Mouse (Mus musculus): ENCODE data around the gene Rab31. TPM values are rescaled to one million over a fixed set of nuclear protein-coding genes. Genes with fewer than 3 reads are reported as not detected.

Rab31 gene
- polyA plus RNA-seq, 2 experiments, result 2.7 to 5.0 TPM

- Histone ChIP-seq H3K4me1 (replicated peaks; ENCODE audit: control insufficient read depth in 2 of 2, insufficient read depth in 2 of 2, low read length in 1 of 2) (peaks cover 50 to 61% of the 10 kb centered on the region in 2 experiments), H3K9ac (replicated peaks) (no peak overlapping the region), H3K4me3 (ENCODE audit: insufficient read depth in 1 of 2, low read depth in 2 of 2, low read length in 2 of 2) (no peak overlapping the region), H3K27me3 (ENCODE audit: control insufficient read depth, insufficient read depth, low read length) (no peaks in the 10 kb centered on the region), H3K36me3 (replicated peaks; ENCODE audit: control insufficient read depth, insufficient read depth, low read depth) (no peaks in the 10 kb centered on the region; the same call in 1 of the 2 replicates), H3K27ac (no peak overlapping the region), H3K4me2 (ENCODE audit: low read depth) (no peak overlapping the region), H3K9me3 (ENCODE audit: control insufficient read depth, low read length) (no peaks in the 10 kb centered on the region)
- ATAC-seq (ENCODE audit: insufficient read depth), result no peak
- TF ChIP-seq CTCF (IDR thresholded peaks at IDR 0.05; ENCODE audit: low read depth) (no peak), EP300 (IDR thresholded peaks at IDR 0.05; ENCODE audit: low read depth) (no peak)
- no peak for DNase-seq (ENCODE audit: low read depth in 3 of 3, low spot score in 3 of 3)
Measured at GRCm38 (mm10) chr17:65604892-65605291, 167.7 kb downstream of the Rab31 start.

GRCm38 (mm10) chr17:65604315-65604714 lies 168.2 kb downstream of the Rab31 start:
- Histone ChIP-seq H3K27ac (peak overlapping the region; percentile 15), H3K9me3 (ENCODE audit: control insufficient read depth, low read length) (no peaks in the 10 kb centered on the region), H3K4me3 (ENCODE audit: insufficient read depth in 1 of 2, low read depth in 2 of 2, low read length in 2 of 2) (no peak overlapping the region), H3K4me2 (ENCODE audit: low read depth) (no peak overlapping the region), H3K27me3 (ENCODE audit: control insufficient read depth, insufficient read depth, low read length) (no peaks in the 10 kb centered on the region), H3K9ac (replicated peaks) (no peak overlapping the region), H3K4me1 (replicated peaks; ENCODE audit: control insufficient read depth in 2 of 2, insufficient read depth in 2 of 2, low read length in 1 of 2) (peaks cover 46 to 57% of the 10 kb centered on the region in 2 experiments), H3K36me3 (replicated peaks; ENCODE audit: control insufficient read depth, insufficient read depth, low read depth) (no peaks in the 10 kb centered on the region)
- DNase-seq (ENCODE audit: low read depth in 3 of 3, low spot score in 3 of 3) (no peak), ATAC-seq (ENCODE audit: insufficient read depth) (no peak)
- TF ChIP-seq CTCF (IDR thresholded peaks at IDR 0.05; ENCODE audit: low read depth) (no peak), EP300 (IDR thresholded peaks at IDR 0.05; ENCODE audit: low read depth) (no peak)

Other genes with a start within 250 kb of the Rab31 start
- gene Tmem232, start 232.0 kb downstream of the Rab31 start, polyA plus RNA-seq (2012; rRNA removed), result not detected in 2 replicates
- not detected in 2 replicates for gene Tmem232, start 232.0 kb downstream of the Rab31 start, polyA plus RNA-seq (2014; fragmentation: Nextera tagmentation; extraction: Ambion mirVana)
- gene Vapa, start 159.2 kb downstream of the Rab31 start, polyA plus RNA-seq (2012; rRNA removed), result 9.0 and 17.1 TPM in 2 replicates
- gene Vapa, start 159.2 kb downstream of the Rab31 start, polyA plus RNA-seq (2014; fragmentation: Nextera tagmentation; extraction: Ambion mirVana), result 60.6 and 62.9 TPM in 2 replicates
- gene Txndc2, start 130.6 kb downstream of the Rab31 start, polyA plus RNA-seq (2012; rRNA removed), result not detected in 2 replicates
- gene Txndc2, start 130.6 kb downstream of the Rab31 start, polyA plus RNA-seq (2014; fragmentation: Nextera tagmentation; extraction: Ambion mirVana), result not detected in 2 replicates
- 8.7 and 11.1 TPM in 2 replicates for gene Ppp4r1, start 9.8 kb upstream of the Rab31 start, polyA plus RNA-seq (2012; rRNA removed)
- 6.7 and 8.0 TPM in 2 replicates for gene Ppp4r1, start 9.8 kb upstream of the Rab31 start, polyA plus RNA-seq (2014; fragmentation: Nextera tagmentation; extraction: Ambion mirVana)
- gene Ralbp1, start 113.0 kb upstream of the Rab31 start, polyA plus RNA-seq (2012; rRNA removed), result 11.0 and 15.7 TPM in 2 replicates
- gene Ralbp1, start 113.0 kb upstream of the Rab31 start, polyA plus RNA-seq (2014; fragmentation: Nextera tagmentation; extraction: Ambion mirVana), result 36.0 and 38.1 TPM in 2 replicates
- gene Twsg1, start 178.5 kb upstream of the Rab31 start, polyA plus RNA-seq (2012; rRNA removed), result 7.7 and 8.1 TPM in 2 replicates
- 16.1 and 18.3 TPM in 2 replicates for gene Twsg1, start 178.5 kb upstream of the Rab31 start, polyA plus RNA-seq (2014; fragmentation: Nextera tagmentation; extraction: Ambion mirVana)